Mouse (Mus musculus): ENCODE results near the gene Sumo1.

DNA sequence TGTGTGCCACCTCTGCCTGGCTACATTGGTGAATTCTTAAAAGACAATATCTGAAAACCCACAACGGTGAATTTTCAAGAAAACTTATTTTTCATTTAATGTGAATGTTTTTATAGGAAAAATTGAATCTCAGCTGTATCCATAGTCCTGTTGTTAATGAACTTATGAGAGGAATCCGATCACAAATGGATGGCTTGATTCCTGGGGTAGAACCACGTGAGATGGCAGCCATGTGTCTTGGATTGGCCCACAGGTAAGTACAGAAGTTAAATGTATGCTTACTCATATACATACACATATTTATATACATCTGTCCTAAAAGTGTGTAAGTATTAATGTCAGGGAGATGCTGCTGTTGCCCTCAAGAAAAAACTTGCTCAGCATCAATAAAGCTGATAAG is 27.6 kb upstream of the Sumo1 start:
- no peak for TF ChIP-seq ZC3H11A (IDR thresholded peaks at IDR 0.05; ENCODE audit: low read depth, low read length)
- TF ChIP-seq CTCF (conservative IDR thresholded peaks at IDR 0.05 in 1 of 2, IDR thresholded peaks at IDR 0.05 in 1 of 2; ENCODE audit: low read depth in 2 of 2, low read length in 2 of 2) = no peak
- no peak for TF ChIP-seq MAZ (IDR thresholded peaks at IDR 0.05; ENCODE audit: low read depth, low read length)
- TF ChIP-seq PAX5 (IDR thresholded peaks at IDR 0.05; ENCODE audit: low read length) = no peak
- TF ChIP-seq EP300 (IDR thresholded peaks at IDR 0.05; ENCODE audit: low read length) = no peak
- TF ChIP-seq NELFE (IDR thresholded peaks at IDR 0.05; ENCODE audit: low read depth, low read length) = no peak
- no peak for TF ChIP-seq RAD21 (IDR thresholded peaks at IDR 0.05; ENCODE audit: low read depth, low read length)
